Mouse (Mus musculus) layer of hippocampus, postnatal 14 days (tissue): ENCODE data around the gene Fbxl14. TPM values are rescaled to one million over a fixed set of nuclear protein-coding genes. Genes with fewer than 3 reads are reported as not detected.

Experiments used
- total RNA-seq, 2 experiments: library from RNA; stranded (reverse); gene quantifications; 2 replicates each; pipeline ENCODE4 v1.2.3; 2021

Gene Fbxl14
- total RNA-seq, 2 experiments from 2014 or later: 24.2 to 25.8 TPM

Other genes with a start within 250 kb of the Fbxl14 start
- gene Cacna2d4, start 243.1 kb upstream of the Fbxl14 start, total RNA-seq: 1 to 10 TPM in 1 of 2 experiments, under 1 TPM in 1; 0.90 to 1.5 TPM
- 10 to 100 TPM; 23.9 to 29.7 TPM for gene Lrtm2, start 148.9 kb upstream of the Fbxl14 start, total RNA-seq
- 10 to 100 TPM; 41.2 to 41.6 TPM for gene Adipor2, start 62.0 kb upstream of the Fbxl14 start, total RNA-seq
- gene Wnt5b, start 64.7 kb downstream of the Fbxl14 start, total RNA-seq: 1 to 10 TPM; 1.8 to 2.2 TPM